Mouse (Mus musculus) MEL (cell line): ENCODE results near the gene Ptpre. TPM values are rescaled to one million over a fixed set of nuclear protein-coding genes. Genes with fewer than 3 reads are reported as not detected.

Source experiments
- DNase-seq: peaks from one replicate; pipeline ENCODE4 v3.0.0; 2011; ENCODE audit warnings: low read depth, low spot score
- H3K27ac ChIP-seq: 2 replicates; pipeline ENCODE4 v1.5.1; 2012; ENCODE audit warnings: low read depth, mild to moderate bottlenecking, control low read depth, low read length, moderate library complexity; ENCODE audit not compliant: control insufficient read depth
- H3K27me3 ChIP-seq, 2 experiments: fragments of 150-350 bp in 1 of 2; sonication (generic) in 1 of 2; 2 replicates each; pipeline ENCODE4 v1.6.1; 2012; ENCODE audit warnings: low read length in 2 of 2, mild to moderate bottlenecking in 2 of 2, improper control_type of control experiment in 1 of 2, moderate library complexity in 1 of 2; ENCODE audit not compliant: insufficient read depth in 2 of 2, control insufficient read depth in 1 of 2
- H3K36me3 ChIP-seq, 2 experiments: 2 replicates each; pipeline ENCODE4 v1.6.1; 2012 to 2014; ENCODE audit warnings: low read length in 2 of 2, improper control_type of control experiment in 1 of 2, inconsistent platforms in 1 of 2, mild to moderate bottlenecking in 1 of 2; ENCODE audit not compliant: insufficient read depth in 2 of 2, control insufficient read depth in 1 of 2
- H3K4me1 ChIP-seq, 2 experiments: fragments of 150-350 bp in 1 of 2; sonication (generic) in 1 of 2; 2 replicates each; pipeline ENCODE4 v1.6.1; 2012; ENCODE audit warnings: low read length in 2 of 2, improper control_type of control experiment in 1 of 2, mild to moderate bottlenecking in 1 of 2; ENCODE audit not compliant: insufficient read depth in 2 of 2, control insufficient read depth in 1 of 2
- H3K4me3 ChIP-seq, 2 experiments: fragments of 150-350 bp in 1 of 2; sonication (generic) in 1 of 2; 2 replicates each; pipeline ENCODE4 v1.5.1; 2012; ENCODE audit warnings: low read depth in 2 of 2, low read length in 2 of 2, mild to moderate bottlenecking in 2 of 2, moderate library complexity in 2 of 2, control low read depth in 1 of 2, improper control_type of control experiment in 1 of 2; ENCODE audit not compliant: control insufficient read depth in 1 of 2, insufficient read depth in 1 of 2
- H3K79me2 ChIP-seq: 2 replicates; pipeline ENCODE4 v1.6.1; 2012; ENCODE audit warnings: mild to moderate bottlenecking, low read length, moderate library complexity; ENCODE audit not compliant: control insufficient read depth, poor library complexity, insufficient read depth
- H3K9ac ChIP-seq: 2 replicates; pipeline ENCODE4 v1.6.1; 2012; ENCODE audit warnings: low read depth, mild to moderate bottlenecking, control low read depth, low read length, moderate library complexity; ENCODE audit not compliant: control insufficient read depth, poor library complexity, severe bottlenecking
- H3K9me3 ChIP-seq: fragments of 150-350 bp; sonication (generic); replicated peaks from 2 replicates; pipeline ENCODE4 v1.6.1; 2012; ENCODE audit warnings: mild to moderate bottlenecking, low read length, improper control_type of control experiment, moderate library complexity; ENCODE audit not compliant: insufficient read depth
- CHD1 ChIP-seq: IDR thresholded peaks from 2 replicates; pipeline ENCODE4 v1.6.1; 2012; ENCODE audit warnings: low read depth, mild to moderate bottlenecking, inconsistent platforms, low read length, improper control_type of control experiment
- ELF1 ChIP-seq: IDR thresholded peaks from 2 replicates; pipeline ENCODE4 v1.6.1; 2014; ENCODE audit warnings: low read depth, mild to moderate bottlenecking, inconsistent platforms, low read length, improper control_type of control experiment, moderate library complexity
- GABPA ChIP-seq: IDR thresholded peaks from 2 replicates; pipeline ENCODE4 v1.6.1; 2012; ENCODE audit warnings: low read depth, mild to moderate bottlenecking, inconsistent platforms, low read length, improper control_type of control experiment, moderate library complexity
- GATA1 ChIP-seq: IDR thresholded peaks from 2 replicates; pipeline ENCODE4 v1.6.1; 2011; ENCODE audit warnings: low read depth, low read length, improper control_type of control experiment
- JUND ChIP-seq: IDR thresholded peaks from 2 replicates; pipeline ENCODE4 v1.6.1; 2011; ENCODE audit warnings: low read depth, mild to moderate bottlenecking, improper control_type of control experiment, low read length
- MEF2A ChIP-seq: IDR thresholded peaks from 2 replicates; pipeline ENCODE4 v1.6.1; 2014; ENCODE audit warnings: low read depth, mild to moderate bottlenecking, inconsistent platforms, low read length, improper control_type of control experiment; ENCODE audit not compliant: poor library complexity, insufficient replicate concordance, severe bottlenecking; ENCODE audit errors: extremely low read depth
- MXI1 ChIP-seq: IDR thresholded peaks from 2 replicates; pipeline ENCODE4 v1.6.1; 2011; ENCODE audit warnings: mild to moderate bottlenecking, low read depth, low read length, improper control_type of control experiment
- MYC ChIP-seq: IDR thresholded peaks from 2 replicates; pipeline ENCODE4 v1.6.1; 2011; ENCODE audit warnings: low read depth, mild to moderate bottlenecking, low read length, improper control_type of control experiment, moderate library complexity
- NELFE ChIP-seq: IDR thresholded peaks from 2 replicates; pipeline ENCODE4 v1.6.1; 2011; ENCODE audit warnings: low read depth, low read length, improper control_type of control experiment
- POLR2A ChIP-seq, 2 experiments: IDR thresholded peaks; 2 replicates each; pipeline ENCODE4 v1.6.1; 2011 to 2012; ENCODE audit warnings: low read length in 2 of 2, mild to moderate bottlenecking in 2 of 2, control low read depth in 1 of 2, improper control_type of control experiment in 1 of 2, low read depth in 1 of 2, moderate library complexity in 1 of 2; ENCODE audit not compliant: control insufficient read depth in 1 of 2, insufficient read depth in 1 of 2, poor library complexity in 1 of 2
- POLR2AphosphoS2 ChIP-seq: IDR thresholded peaks from 2 replicates; pipeline ENCODE4 v1.6.1; 2011; ENCODE audit warnings: low read length, improper control_type of control experiment
- POLR2AphosphoS5 ChIP-seq: IDR thresholded peaks from 2 replicates; pipeline ENCODE4 v1.6.1; 2012; ENCODE audit warnings: low read depth, borderline replicate concordance, mild to moderate bottlenecking, inconsistent platforms, low read length, moderate library complexity, mixed read lengths
- RCOR1 ChIP-seq: IDR thresholded peaks from 2 replicates; pipeline ENCODE4 v1.6.1; 2012; ENCODE audit warnings: low read depth, mild to moderate bottlenecking, inconsistent platforms, low read length, improper control_type of control experiment
- SIN3A ChIP-seq: IDR thresholded peaks from 2 replicates; pipeline ENCODE4 v1.6.1; 2012; ENCODE audit warnings: low read length, improper control_type of control experiment, inconsistent platforms
- TAL1 ChIP-seq: IDR thresholded peaks from 2 replicates; pipeline ENCODE4 v1.6.1; 2012; ENCODE audit warnings: mild to moderate bottlenecking, inconsistent platforms, low read length, moderate library complexity, mixed read lengths
- TBP ChIP-seq: IDR thresholded peaks from 2 replicates; pipeline ENCODE4 v1.8.0; 2011; ENCODE audit warnings: low read depth, low read length, improper control_type of control experiment
- TCF12 ChIP-seq: IDR thresholded peaks from 2 replicates; pipeline ENCODE4 v1.6.1; 2014; ENCODE audit warnings: low read depth, mild to moderate bottlenecking, inconsistent platforms, low read length, improper control_type of control experiment, moderate library complexity
- UBTF ChIP-seq: IDR thresholded peaks from 2 replicates; pipeline ENCODE4 v1.6.1; 2012; ENCODE audit warnings: low read depth, mild to moderate bottlenecking, inconsistent platforms, low read length, improper control_type of control experiment, moderate library complexity, borderline replicate concordance; ENCODE audit not compliant: insufficient read depth
- ZC3H11A ChIP-seq: IDR thresholded peaks from 2 replicates; pipeline ENCODE4 v1.6.1; 2012; ENCODE audit warnings: low read depth, mild to moderate bottlenecking, inconsistent platforms, low read length, improper control_type of control experiment
- ZKSCAN1 ChIP-seq: IDR thresholded peaks from 2 replicates; pipeline ENCODE4 v1.6.1; 2012; ENCODE audit warnings: low read depth, mild to moderate bottlenecking, inconsistent platforms, low read length, improper control_type of control experiment, moderate library complexity
- ZNF384 ChIP-seq: IDR thresholded peaks from 2 replicates; pipeline ENCODE4 v1.6.1; 2012; ENCODE audit warnings: low read depth, mild to moderate bottlenecking, inconsistent platforms, low read length, improper control_type of control experiment
- polyA plus RNA-seq, 2 experiments: library from polyadenylated mRNA; stranded (reverse) in 1 of 2; unstranded in 1 of 2; fragments of >175 nt in 1 of 2; fragments of >200 nt in 1 of 2; gene quantifications; 2 replicates each; pipeline versions ENCODE4 v1.2.1 to v1.2.4; 2012; ENCODE audit warnings: low replicate concordance in 2 of 2, low read depth in 1 of 2; ENCODE audit not compliant: insufficient read length in 2 of 2, insufficient read depth in 1 of 2, missing spikeins in 1 of 2
- total RNA-seq: library from RNA; depleted of rRNA; stranded (reverse); fragments of 300-350 nt; gene quantifications from 2 replicates; pipeline ENCODE4 v1.2.3, GENCODE M21; 2012

Gene Ptpre
- total and polyA plus RNA-seq, 3 experiments, result 4.9 to 12.9 TPM; not detected in 1

- no peaks in the 10 kb centered on the region for H3K27me3 ChIP-seq
- H3K4me1 ChIP-seq, result peaks cover 0 to 3% of the 10 kb centered on the region in 2 experiments; a peak in 3 of 4 replicates
- TF ChIP-seq CHD1 (no peak), GATA1 (no peak), TCF12 (no peak)
- no peaks in the 10 kb centered on the region for H3K79me2 ChIP-seq
- no peaks in the 10 kb centered on the region for H3K9me3 ChIP-seq
- no peak overlapping the region for H3K9ac ChIP-seq
- DNase-seq, result no peak
- H3K4me3 ChIP-seq, result no peak overlapping the region
- H3K27ac ChIP-seq, result no peak overlapping the region
- H3K36me3 ChIP-seq, result peaks cover 0 to 4% of the 10 kb centered on the region in 2 experiments; a peak in 3 of 4 replicates
These were observed 14.3 kb downstream of the Ptpre start for GRCm38 (mm10) chr7:135551547-135551946.

GRCm38 (mm10) chr7:135553550-135553949, 16.3 kb downstream of the Ptpre start:
- Histone ChIP-seq H3K4me1 (peaks cover 0 to 15% of the 10 kb centered on the region in 2 experiments), H3K9me3 (no peaks in the 10 kb centered on the region), H3K79me2 (no peaks in the 10 kb centered on the region), H3K27ac (no peak overlapping the region), H3K9ac (no peak overlapping the region), H3K4me3 (no peak overlapping the region), H3K27me3 (no peaks in the 10 kb centered on the region), H3K36me3 (peaks cover 0 to 12% of the 10 kb centered on the region in 2 experiments; a peak in 3 of 4 replicates)
- no peak for TF ChIP-seq RCOR1
- no peak for TF ChIP-seq MYC
- no peak for TF ChIP-seq SIN3A
- no peak for TF ChIP-seq UBTF
- TF ChIP-seq ZNF384, result no peak
- no peak for TF ChIP-seq JUND
- TF ChIP-seq ELF1, result no peak
- no peak for TF ChIP-seq NELFE
- no peak for TF ChIP-seq TBP
- TF ChIP-seq, all 39 proteins: peak for 0
- peak; percentile 33 for DNase-seq

- Histone ChIP-seq H3K79me2 (no peaks in the 10 kb centered on the region), H3K27me3 (no peaks in the 10 kb centered on the region), H3K4me3 (no peak overlapping the region), H3K4me1 (peaks cover 0 to 15% of the 10 kb centered on the region in 2 experiments), H3K9me3 (no peaks in the 10 kb centered on the region), H3K9ac (no peak overlapping the region), H3K36me3 (peaks cover 0 to 12% of the 10 kb centered on the region in 2 experiments; a peak in 3 of 4 replicates), H3K27ac (no peak overlapping the region)
- TF ChIP-seq POLR2AphosphoS2, result no peak
- TF ChIP-seq UBTF, result no peak
- no peak for TF ChIP-seq ZKSCAN1
- TF ChIP-seq POLR2A (IDR thresholded peaks at IDR 0.05; ENCODE audit: control insufficient read depth in 1 of 2, insufficient read depth in 1 of 2, low read depth in 1 of 2, low read length in 2 of 2, poor library complexity in 1 of 2), result no peak
- TF ChIP-seq POLR2AphosphoS5, result no peak
- no peak for TF ChIP-seq MEF2A
- no peak for TF ChIP-seq GABPA
- no peak for TF ChIP-seq ZC3H11A
- TF ChIP-seq TAL1, result no peak
- no peak for TF ChIP-seq MYC
- no peak for TF ChIP-seq NELFE
- no peak for TF ChIP-seq MXI1
- peak; percentile 26 for DNase-seq
These were observed 19.6 kb downstream of the Ptpre start for GRCm38 (mm10) chr7:135556663-135557402.
